Mouse (Mus musculus) lung, postnatal 4 days (tissue): ENCODE data around the gene Gm11172.
"Not testable (repeated sequence)": the region's sequence is repeated elsewhere in the genome, so short reads cannot be mapped to it uniquely, and the experiment has no call there.

ENCODE experiments used
- DNase-seq, 2 experiments: peaks; one replicate each; pipeline ENCODE4 v3.0.0; 2021

Gm11172 gene

DNA sequence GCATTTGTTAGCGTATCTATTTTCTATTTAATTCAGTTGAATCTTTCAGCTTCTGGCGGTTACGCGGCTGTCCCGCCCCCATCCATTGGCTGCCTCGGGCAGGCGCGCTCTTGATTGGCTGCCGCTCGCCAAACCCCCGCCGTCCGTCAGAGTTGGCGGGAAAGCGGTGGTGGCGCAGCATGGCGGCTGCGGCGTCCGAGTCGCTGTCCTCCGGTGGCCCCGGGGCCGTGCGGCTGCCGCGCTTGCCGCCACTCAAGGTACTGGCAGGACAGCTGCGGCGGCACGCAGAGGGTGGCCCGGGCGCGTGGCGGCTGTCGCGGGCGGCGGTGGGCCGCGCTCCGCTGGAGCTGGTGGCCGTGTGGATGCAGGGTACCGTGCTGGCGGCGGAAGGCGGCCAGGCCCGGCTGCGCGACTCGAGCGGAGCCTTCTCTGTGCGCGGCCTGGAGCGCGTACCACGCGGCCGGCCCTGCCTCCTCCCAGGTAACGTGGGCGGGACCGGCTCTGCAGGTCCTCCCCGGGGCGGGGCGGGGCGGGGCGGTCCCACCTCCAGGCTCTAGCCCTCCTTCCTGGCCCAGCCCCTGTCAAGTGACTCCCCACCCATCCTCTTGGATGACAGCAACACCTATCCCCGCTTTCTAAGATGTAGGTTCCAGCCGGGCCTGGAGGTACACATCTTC lies 22.3 kb downstream of the Gm11172 start, which contains the start of gene Rmi2:
Rmi2 (plus strand) TSS at position 149 of the 677 bp plus-strand sequence.
- peak; percentile 90 to 91 for DNase-seq

DNA sequence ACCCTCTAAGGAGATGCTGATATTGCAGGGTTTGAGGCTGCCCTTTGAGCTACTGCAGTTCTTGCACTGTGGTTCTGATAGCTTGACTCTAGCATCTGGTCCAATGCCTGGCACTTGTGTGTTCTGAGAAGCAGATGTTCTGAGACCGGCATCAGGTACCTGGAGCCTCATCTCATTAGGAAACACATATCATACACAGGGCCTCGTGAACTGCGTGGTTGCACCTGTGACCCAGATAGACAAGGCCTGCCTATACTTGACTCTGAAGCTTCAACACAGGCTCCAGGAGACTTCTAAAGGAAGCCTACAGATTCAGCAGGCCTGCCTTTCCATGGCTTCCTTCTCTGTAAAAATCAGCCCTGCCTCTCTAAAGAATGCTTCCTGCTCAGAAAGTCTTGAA lies 23.7 kb downstream of the Gm11172 start:
- no peak for DNase-seq

DNA sequence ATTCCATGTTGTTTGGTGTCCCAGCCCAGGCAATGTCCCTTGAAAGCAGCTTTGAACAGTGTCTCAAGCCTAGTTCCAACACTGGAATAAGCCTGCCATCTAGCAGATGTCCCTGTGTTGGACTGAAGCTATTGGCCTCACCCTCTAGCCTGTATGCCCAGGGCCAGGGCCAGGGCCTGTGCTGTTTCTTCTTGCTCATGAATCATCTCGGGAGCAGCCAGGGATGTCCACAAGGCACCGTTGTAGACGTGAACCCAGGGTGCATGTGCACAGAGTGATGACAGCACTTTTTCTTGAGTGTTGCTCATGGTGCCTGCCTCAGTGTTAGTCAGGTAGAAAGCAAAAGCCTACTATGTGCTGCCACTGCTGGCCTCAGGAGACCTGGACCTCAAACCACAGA lies 24.5 kb downstream of the Gm11172 start:
- DNase-seq: no peak

DNA sequence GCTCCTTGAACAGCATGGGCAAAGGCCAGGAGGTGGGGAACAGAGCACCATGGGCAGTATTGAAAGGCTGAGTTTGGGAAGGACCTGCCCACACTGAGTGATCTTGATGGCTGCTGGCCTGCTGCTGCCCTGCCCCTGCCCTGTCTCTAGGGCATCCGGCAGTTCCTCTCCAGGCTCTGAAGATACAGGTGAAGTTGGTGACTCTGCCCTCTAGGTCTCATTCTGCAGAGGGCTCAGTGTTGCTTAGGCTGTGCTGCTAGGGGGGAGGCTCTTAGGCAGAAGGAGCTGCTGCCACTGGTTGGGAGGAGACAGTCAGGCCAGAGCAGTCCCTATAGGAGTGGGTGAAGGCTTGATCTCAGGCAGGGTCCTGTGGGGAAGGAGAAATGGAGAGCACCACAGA lies 25.2 kb downstream of the Gm11172 start:
- no peak for DNase-seq

DNA sequence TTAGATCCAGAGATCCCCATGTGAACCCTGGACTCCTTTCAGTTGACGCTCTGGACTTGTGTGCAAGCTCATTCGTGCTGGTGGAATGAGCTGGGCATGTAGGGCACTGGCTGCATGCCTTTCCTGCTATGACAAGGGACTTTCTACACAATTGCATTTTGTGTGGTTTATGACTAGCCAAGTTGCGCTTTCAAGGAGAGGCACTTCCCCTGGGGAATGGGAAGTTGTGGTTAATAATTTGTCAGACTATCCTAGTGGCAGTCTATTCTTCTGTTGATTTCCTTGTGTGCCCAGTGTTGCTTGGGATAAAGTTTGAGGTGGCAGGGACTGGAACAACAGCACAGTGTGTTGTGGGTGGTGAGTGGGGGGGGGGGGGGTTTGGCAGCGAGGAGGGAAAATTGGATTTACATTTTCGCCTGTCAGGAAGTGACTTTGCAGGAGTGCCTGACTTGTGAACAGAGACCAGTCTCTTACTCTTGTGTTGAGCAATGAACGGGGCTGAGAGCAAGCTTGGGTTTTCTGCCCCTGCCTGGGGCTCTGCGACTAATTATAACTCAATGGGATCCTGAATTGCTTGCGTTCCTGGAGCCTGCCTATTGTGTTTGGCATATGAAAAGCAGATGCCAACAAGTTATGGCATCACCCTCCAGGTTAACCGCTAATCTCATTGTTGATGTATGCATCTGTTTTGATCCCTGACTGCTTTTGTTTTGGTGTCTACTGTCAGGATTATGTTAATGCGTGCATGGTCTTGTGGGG lies 26.0 kb downstream of the Gm11172 start:
- DNase-seq: peak; percentile 43 to 46

DNA sequence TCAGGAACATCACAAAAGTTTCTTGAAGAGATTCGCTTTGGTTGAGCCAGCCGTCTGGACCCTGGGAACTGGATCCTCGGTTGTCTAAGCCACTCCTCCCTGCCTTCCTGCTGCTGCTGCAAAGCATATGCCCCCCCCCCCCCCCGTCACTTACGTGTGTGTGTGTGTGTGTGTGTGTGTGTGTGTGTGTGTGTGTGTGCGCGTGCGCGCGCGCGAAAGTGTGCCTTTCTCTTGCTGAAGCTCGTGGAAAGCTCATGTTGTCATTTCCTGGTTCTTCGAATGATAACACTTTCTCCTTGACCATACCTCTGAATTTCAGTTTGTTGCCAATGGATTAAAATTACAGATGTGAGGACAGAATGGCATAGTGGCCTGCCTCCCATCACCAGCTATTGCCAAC lies 27.3 kb downstream of the Gm11172 start:
- DNase-seq: no peak

DNA sequence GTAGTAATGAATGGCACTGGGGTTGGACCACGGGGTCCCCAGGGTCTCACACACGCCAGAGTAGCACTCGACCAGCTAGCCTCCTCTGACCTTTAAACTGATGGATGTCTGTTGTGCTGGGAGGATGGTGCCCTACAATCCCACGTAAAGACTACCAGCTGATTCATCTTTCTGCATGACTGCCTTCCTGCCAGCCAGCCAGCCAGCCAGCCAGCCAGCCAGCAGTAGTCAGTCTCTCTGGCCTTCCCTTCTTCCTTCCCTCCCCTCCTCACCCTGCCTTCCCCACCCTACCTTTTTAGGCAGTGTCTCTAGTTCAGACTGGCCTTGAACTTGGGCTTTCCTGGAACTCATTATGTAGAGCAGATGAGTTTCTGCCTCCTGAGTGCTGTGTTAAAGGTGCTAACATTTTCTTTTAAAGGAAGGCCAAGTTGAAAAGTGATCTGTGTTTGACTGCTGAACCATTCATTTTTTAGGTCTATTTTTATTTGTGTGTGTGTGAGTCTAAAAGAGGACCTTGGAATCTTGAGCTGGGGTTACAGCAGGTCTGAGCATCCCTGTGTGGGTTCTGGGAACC lies 29.7 kb downstream of the Gm11172 start:
- no peak for DNase-seq

DNA sequence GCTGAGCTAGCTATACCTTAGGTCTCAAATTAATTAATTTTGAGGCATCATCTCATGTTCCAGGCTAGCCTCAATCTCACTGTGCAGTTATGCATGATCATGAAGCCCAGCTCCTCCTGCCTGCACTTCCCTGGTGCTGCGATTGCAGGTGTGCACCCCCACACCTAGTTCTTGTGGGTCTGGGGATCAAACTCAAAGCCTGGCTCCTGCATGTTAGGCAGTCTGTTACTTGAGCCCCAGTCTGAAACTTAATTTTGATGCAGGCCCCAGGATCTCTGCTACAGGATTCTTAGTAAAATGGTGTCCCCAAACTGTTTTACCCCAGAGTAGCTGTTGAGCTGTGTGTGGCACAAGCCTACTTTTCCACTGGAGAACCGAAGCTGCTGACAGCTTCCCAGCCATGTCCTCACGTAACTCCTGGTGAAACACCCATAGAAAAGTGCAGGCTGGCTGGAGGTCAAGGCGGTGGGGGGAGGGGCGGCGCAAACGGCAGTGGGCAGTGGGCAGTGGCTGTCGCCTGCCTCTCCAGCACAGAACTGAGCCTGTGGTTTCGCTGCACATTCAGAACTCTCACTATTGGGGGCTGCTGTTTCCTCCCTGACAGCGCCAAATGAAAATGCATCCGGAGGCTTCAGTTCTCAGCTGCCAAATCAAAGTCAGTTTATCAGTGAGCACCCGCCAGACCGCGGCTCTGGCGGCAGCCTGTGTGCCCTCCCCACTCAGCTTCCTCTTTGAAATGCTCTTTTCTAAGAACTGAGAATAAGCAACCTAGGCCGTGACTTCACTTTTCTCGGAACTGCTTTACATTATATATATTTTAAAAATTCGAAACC lies 31.0 kb downstream of the Gm11172 start:
- peak; percentile 67 to 82 for DNase-seq

DNA sequence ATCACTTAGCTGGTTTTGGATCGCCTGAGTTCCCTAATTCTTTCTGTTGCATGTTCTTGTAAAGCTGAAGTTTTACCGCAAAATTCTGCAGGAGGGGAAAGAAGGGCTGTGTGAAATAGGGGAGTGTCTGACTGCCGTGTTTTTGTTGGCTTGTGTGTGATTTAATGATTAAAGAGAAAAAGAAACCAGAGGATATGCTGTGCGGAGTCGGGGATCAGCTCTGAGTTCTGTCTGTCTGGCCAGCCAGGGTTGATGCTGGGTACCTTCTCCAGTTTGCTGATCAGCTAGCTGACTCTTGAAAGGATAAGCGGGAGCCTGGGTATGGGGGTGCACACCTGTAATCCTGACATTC lies 31.6 kb downstream of the Gm11172 start:
- no peak for DNase-seq

DNA sequence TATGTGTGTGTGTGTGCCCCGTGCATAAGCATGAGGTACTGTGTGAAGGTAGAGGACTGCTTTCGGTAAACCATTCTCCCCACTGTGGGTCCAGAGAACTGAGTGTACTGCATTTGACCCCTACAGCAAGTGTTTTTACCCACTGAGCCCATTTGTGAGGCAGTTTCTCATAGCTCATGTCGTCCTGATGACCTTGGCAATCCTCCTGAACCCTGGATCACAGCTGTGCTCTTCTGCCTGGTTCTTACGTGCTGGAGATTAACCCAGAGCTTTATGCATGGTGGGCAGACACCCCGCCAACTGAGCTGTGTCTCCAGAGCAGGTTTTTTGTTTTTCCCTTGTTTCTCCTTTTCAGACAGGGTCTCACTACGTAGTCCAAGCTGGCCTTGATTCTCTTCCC lies 33.2 kb downstream of the Gm11172 start:
- no peak for DNase-seq

DNA sequence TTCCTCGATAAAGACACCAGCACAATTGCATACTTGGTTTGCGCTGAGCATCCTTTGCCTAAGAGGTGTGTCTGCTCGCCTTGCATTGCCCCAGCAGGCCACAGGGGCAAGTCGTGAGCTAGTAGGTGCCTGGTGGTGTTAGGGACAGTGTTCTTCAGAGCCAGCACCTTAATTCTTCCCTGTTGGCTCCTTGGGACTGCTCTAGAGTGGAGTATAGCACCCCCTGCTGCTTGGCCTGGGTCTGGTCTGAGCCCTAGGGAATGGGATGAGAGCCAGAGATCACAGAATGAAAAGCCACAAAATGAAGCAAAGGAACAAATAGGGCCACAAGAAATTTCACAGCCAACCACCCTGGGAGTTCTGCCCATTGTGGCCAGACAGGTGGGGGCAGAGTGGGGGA lies 33.8 kb downstream of the Gm11172 start:
- peak; percentile 66 to 80 for DNase-seq

DNA sequence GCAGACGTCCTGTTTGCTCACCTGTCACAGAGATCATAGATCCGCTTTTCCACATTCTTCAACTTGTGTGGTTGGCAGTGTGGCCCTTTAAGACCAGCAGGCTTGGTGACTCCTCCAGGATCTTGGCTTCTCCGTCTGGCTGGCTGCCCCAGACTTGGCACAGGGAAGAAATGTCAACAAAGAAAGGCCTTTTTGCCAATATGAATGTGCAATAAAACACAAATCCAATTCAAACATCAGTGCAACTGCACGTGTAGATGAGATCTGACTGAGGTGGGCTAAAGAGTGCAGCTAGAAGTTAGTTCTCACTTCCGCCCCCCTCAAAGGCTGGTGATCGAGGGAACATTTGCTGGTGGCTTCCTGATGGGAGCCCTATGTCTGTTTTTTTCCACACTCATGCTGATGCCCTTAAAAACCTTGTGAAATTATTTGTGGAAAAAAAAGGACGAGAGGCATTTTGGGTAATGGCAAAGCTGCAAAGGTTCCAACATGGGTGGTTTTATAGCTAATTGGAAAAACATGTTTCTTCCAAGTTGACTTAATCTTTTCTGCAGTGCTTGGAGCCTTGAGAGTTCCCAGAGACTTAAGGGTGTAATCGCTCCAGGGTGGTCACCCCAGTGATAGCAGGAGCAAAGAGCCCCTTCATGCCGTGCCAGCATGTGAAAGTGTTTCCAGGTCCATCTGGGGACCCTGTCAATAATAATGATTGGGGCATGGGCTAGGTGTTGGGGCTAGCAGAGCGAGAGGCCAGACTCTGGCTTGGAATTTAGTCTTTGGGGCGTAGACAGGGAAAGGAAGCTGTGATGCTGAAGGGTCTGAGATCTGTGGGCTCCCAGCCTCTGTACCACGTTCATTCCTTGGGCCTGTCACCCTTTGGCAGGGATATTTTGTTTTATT lies 37.5 kb downstream of the Gm11172 start:
- DNase-seq: peak; percentile 79 to 90

DNA sequence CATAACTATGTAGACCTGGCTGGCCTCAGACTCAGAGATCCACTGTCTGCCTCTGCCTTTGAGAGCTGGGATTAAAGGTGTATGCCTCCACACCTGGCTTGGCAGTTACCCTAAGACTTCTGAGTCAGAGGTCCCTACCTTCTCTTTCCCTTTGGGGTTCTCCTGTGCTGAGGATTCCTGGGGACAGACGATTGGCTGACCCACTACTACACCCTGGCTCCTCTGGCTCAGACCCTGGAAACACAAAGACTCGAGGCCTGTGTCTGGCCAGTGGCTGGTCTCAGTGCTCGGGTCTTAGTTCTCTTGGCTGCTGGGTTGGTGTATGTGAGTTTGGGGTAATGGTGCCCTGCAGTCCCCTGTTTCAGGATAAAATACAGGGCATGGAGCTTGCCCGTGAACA lies 38.2 kb downstream of the Gm11172 start:
- DNase-seq: no peak

DNA sequence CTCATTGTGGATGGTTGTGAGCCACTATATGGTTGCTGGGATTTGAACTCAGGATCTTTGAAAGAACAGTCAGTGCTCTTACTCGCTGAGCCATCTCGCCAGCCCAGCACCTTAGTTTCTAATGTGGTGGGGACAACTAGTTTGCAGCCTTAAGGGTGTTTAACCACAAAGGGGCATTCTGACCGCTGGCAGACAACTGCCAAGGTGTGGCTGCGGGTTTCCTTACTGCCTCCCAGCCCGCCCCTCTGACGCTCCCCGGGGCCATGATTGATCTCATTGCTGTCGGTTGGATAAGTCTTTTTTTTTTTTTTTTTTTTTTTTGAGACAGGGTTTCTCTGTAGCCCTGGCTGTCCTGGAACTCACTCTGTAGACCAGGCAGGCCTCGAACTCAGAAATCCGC lies 39.5 kb downstream of the Gm11172 start:
- not testable (repeated sequence) for DNase-seq

DNA sequence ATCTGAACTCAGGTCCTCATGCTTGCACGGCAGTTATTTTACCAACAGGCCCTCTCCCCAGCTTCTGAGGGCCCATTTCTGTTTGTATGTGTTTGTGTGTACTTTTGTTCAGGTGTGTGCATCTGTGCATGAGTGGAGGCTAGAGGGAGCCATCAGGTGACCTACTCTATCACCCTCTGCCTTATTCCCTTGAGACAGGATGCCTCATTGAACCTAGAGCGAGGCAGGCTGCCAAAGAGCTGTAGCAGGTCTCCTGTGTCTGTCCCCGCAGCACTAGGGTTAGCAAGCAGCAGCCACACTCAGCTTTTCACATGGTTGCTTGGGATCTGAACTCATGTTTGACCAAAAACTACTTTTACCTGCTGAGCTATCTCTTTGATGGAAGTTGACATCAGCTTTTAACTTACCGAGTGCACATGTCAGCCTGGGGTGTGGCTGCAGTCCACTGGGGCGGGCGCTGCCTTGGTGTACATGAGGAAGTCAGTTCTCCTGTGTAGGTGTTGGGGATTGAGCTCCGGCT lies 47.1 kb downstream of the Gm11172 start:
- no peak for DNase-seq

DNA sequence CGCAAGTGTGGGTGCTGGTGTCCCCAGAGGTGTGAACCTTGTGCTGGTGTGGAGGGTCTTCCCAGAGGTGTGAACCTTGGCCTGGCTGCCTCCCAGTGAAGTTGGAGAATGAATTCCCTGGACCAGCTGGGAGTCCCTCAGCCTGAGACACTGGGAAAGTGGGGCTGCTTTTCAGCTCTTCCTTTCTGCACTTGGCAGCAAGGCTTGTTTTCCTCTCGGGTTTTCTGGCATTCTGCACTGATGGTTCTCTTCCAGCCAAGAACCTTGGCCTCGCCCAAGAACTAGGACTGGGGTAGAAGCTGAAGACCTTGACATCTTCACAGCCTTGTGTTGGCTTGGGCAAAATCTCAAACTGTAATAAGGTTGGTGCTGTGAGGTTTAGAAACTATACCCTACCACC lies 48.7 kb downstream of the Gm11172 start:
- no peak for DNase-seq
